Mouse (Mus musculus) thymus, adult 2 months (tissue): ENCODE measurements around the gene Ctnna3. TPM values are rescaled to one million over a fixed set of nuclear protein-coding genes. Genes with fewer than 3 reads are reported as not detected.
"Not testable (repeated sequence)": the region's sequence is repeated elsewhere in the genome, so short reads cannot be mapped to it uniquely, and the experiment has no call there.

ENCODE experiments used
- DNase-seq: peaks from one replicate; pipeline ENCODE4 v3.0.0; 2021
- H3K27ac ChIP-seq: fragments of 200-500 bp; 2 replicates; pipeline ENCODE4 v1.5.1; 2012; ENCODE audit warnings: low read length, control low read depth; ENCODE audit not compliant: control insufficient read depth, insufficient read depth
- H3K27me3 ChIP-seq: fragments of 200-500 bp; 2 replicates; pipeline ENCODE4 v1.6.1; 2012; ENCODE audit warnings: mild to moderate bottlenecking, low read length, moderate library complexity, mixed read lengths; ENCODE audit not compliant: control insufficient read depth, insufficient read depth
- H3K36me3 ChIP-seq: fragments of 200-500 bp; 2 replicates; pipeline ENCODE4 v1.6.1; 2012; ENCODE audit warnings: mild to moderate bottlenecking, low read length, moderate library complexity; ENCODE audit not compliant: control insufficient read depth, insufficient read depth
- H3K4me1 ChIP-seq: fragments of 200-500 bp; replicated peaks from 2 replicates; pipeline ENCODE4 v1.6.1; 2012; ENCODE audit warnings: low read length; ENCODE audit not compliant: control insufficient read depth, insufficient read depth
- H3K4me3 ChIP-seq: fragments of 200-500 bp; 2 replicates; pipeline ENCODE4 v1.5.1; 2012; ENCODE audit warnings: mild to moderate bottlenecking, low read length, control low read depth, moderate library complexity; ENCODE audit not compliant: control insufficient read depth, insufficient read depth
- CTCF ChIP-seq: fragments of 200-500 bp; IDR thresholded peaks from 2 replicates; pipeline ENCODE4 v1.5.1; 2012; ENCODE audit warnings: mild to moderate bottlenecking, control low read depth, low read length, moderate library complexity, borderline replicate concordance; ENCODE audit not compliant: control insufficient read depth, poor library complexity, insufficient read depth; ENCODE audit errors: extremely low read depth
- POLR2A ChIP-seq: fragments of 200-500 bp; IDR thresholded peaks from 2 replicates; pipeline ENCODE4 v1.6.1; 2012; ENCODE audit warnings: mild to moderate bottlenecking, low read length, control low read depth, moderate library complexity; ENCODE audit not compliant: control insufficient read depth, poor library complexity, insufficient read depth; ENCODE audit errors: extremely low read depth
- WGBS: fragments of 180-500 bp; shearing (Covaris S2); methylation state at CpG from one replicate; pipeline ENCODE4 v1.1.7; 2018; 5-methylcytosine and 5-hydroxymethylcytosine counted together
- polyA plus RNA-seq: library from polyadenylated mRNA; depleted of rRNA; stranded (reverse); fragments of >200 nt; gene quantifications from 2 replicates; pipeline ENCODE4 v1.2.3, GENCODE M21; 2012

Ctnna3 gene
- polyA plus RNA-seq, 1 experiment = 0.46 TPM

- TF ChIP-seq POLR2A = no peak
- no peak for TF ChIP-seq CTCF
- Histone ChIP-seq H3K27ac (no peak overlapping the region), H3K27me3 (no peaks in the 10 kb centered on the region), H3K4me3 (no peak overlapping the region), H3K36me3 (no peaks in the 10 kb centered on the region), H3K4me1 (no peaks in the 10 kb centered on the region)
- 90% methylated on average over 9 of the region's 9 CpGs for WGBS
- no peak for DNase-seq
Observed at GRCm38 (mm10) chr10:64224007-64224406, 794.1 kb downstream of the Ctnna3 start.

GRCm38 (mm10) chr10:64224424-64224823, 794.5 kb downstream of the Ctnna3 start:
- H3K27me3 ChIP-seq = no peaks in the 10 kb centered on the region
- 95% methylated on average over 6 of the region's 6 CpGs for WGBS
- H3K4me3 ChIP-seq = no peak overlapping the region
- H3K27ac ChIP-seq = no peak overlapping the region
- TF ChIP-seq POLR2A (no peak), CTCF (no peak)
- no peaks in the 10 kb centered on the region for H3K36me3 ChIP-seq
- H3K4me1 ChIP-seq = no peaks in the 10 kb centered on the region
- no peak for DNase-seq

GRCm38 (mm10) chr10:64225826-64226225, 795.9 kb downstream of the Ctnna3 start:
- not testable (repeated sequence) for DNase-seq, H3K36me3 ChIP-seq, H3K27me3 ChIP-seq, H3K4me1 ChIP-seq, H3K27ac ChIP-seq, H3K4me3 ChIP-seq

GRCm38 (mm10) chr10:64243421-64243820, 813.5 kb downstream of the Ctnna3 start:
- Histone ChIP-seq H3K4me3 (no peak overlapping the region), H3K27me3 (no peaks in the 10 kb centered on the region), H3K36me3 (no peaks in the 10 kb centered on the region), H3K4me1 (no peaks in the 10 kb centered on the region), H3K27ac (no peak overlapping the region)
- TF ChIP-seq POLR2A (no peak), CTCF (no peak)
- DNase-seq = no peak
- 88% methylated on average over 4 of the region's 4 CpGs for WGBS

- H3K4me1 ChIP-seq = no peaks in the 10 kb centered on the region
- H3K4me3 ChIP-seq = no peak overlapping the region
- no peaks in the 10 kb centered on the region for H3K36me3 ChIP-seq
- no peak for TF ChIP-seq POLR2A
- TF ChIP-seq CTCF = no peak
- WGBS = 90% methylated on average over 4 of the region's 4 CpGs
- no peak for DNase-seq
- no peak overlapping the region for H3K27ac ChIP-seq
- no peaks in the 10 kb centered on the region for H3K27me3 ChIP-seq
Observed at GRCm38 (mm10) chr10:64268156-64268555, 838.3 kb downstream of the Ctnna3 start.

GRCm38 (mm10) chr10:64275143-64275542, 845.2 kb downstream of the Ctnna3 start:
- Histone ChIP-seq H3K4me1 (no peaks in the 10 kb centered on the region), H3K27me3 (no peaks in the 10 kb centered on the region), H3K27ac (no peak overlapping the region), H3K36me3 (no peaks in the 10 kb centered on the region), H3K4me3 (no peak overlapping the region)
- 69% methylated on average over 1 of the region's 1 CpGs for WGBS
- no peak for DNase-seq
- TF ChIP-seq CTCF (no peak), POLR2A (no peak)

GRCm38 (mm10) chr10:64278836-64279235, 848.9 kb downstream of the Ctnna3 start:
- 97% methylated on average over 2 of the region's 2 CpGs for WGBS
- H3K27ac ChIP-seq = no peak overlapping the region
- DNase-seq = no peak
- no peak for TF ChIP-seq CTCF
- no peak for TF ChIP-seq POLR2A
- H3K36me3 ChIP-seq = no peaks in the 10 kb centered on the region
- H3K4me3 ChIP-seq = no peak overlapping the region
- no peaks in the 10 kb centered on the region for H3K27me3 ChIP-seq
- H3K4me1 ChIP-seq = no peaks in the 10 kb centered on the region

GRCm38 (mm10) chr10:64305802-64306201, 875.9 kb downstream of the Ctnna3 start:
- no peaks in the 10 kb centered on the region for H3K27me3 ChIP-seq
- H3K27ac ChIP-seq = no peak overlapping the region
- no peak overlapping the region for H3K4me3 ChIP-seq
- H3K4me1 ChIP-seq = no peaks in the 10 kb centered on the region
- H3K36me3 ChIP-seq = no peaks in the 10 kb centered on the region
- no peak for TF ChIP-seq POLR2A
- no peak for TF ChIP-seq CTCF
- DNase-seq = no peak
